Mouse (Mus musculus): ENCODE measurements around the gene Fosb. TPM values are rescaled to one million over a fixed set of nuclear protein-coding genes. Genes with fewer than 3 reads are reported as not detected.

The Fosb gene
- total and polyA plus RNA-seq, 2 experiments from 2014 or later: 0.36 to 5.1 TPM

DNA sequence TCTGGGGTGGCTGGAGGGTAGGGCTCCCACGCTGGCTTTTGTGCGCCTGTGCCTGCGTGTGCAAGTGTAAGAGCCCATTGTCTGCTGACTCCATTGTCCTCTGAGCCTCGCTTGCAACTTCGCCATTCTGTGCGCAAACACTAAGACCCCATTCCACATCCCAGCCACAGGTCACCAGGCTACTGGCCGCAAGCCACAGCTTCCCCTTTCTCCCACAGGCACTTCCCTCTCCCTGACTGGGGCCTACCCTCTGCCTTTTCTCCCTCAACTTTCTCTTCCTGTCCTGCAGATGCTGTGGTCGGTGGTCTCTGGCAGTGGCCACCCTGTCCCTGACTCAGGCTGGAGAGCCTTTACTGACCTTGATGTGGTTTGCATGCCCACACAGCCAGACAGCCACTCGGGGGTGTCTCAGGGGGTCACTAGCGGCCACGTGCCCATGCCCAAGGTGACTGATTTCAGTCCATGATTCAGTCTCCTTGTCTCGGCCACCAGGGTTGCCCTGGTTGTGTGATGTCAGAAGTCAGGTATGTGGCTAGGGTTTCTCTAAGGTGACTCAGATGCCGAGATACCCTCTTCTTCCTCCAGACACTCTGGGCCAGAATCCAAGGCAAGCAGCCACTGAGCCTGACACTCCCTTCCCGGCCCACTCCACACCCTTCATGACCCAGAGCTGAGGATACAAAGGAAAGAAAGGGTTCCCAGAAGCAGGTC, 6.8 kb upstream of the Fosb start:
- peaks cover 7% of the 10 kb centered on the region; the same call in 1 of the 2 replicates for H3K4me1 ChIP-seq (ENCODE audit: insufficient read depth)
- DNase-seq (no peak), ATAC-seq (no peak)
- H3K27me3 ChIP-seq (ENCODE audit: insufficient read depth, low read length): 0 out of 2 replicates have a peak, but pooled peaks cover 2% of the 10 kb centered on the region
- H3K9me3 ChIP-seq (ENCODE audit: low read length): no peaks in the 10 kb centered on the region
- H3K36me3 ChIP-seq (ENCODE audit: insufficient read depth): no peaks in the 10 kb centered on the region
- no peak overlapping the region for H3K9ac ChIP-seq
- 45% methylated on average over 14 of the region's 14 CpGs for WGBS
- no peak for TF ChIP-seq CTCF (IDR thresholded peaks at IDR 0.05; ENCODE audit: low read depth)
- H3K4me2 ChIP-seq (ENCODE audit: low read depth): no peak overlapping the region
- H3K4me3 ChIP-seq (ENCODE audit: low read depth, low read length): no peak overlapping the region
- H3K27ac ChIP-seq (ENCODE audit: low read depth, low read length): no peak overlapping the region

- Histone ChIP-seq H3K9me3 (ENCODE audit: low read length) (no peaks in the 10 kb centered on the region), H3K27ac (ENCODE audit: low read depth, low read length) (no peak overlapping the region), H3K9ac (no peak overlapping the region), H3K4me2 (ENCODE audit: low read depth) (no peak overlapping the region), H3K4me1 (ENCODE audit: insufficient read depth) (peaks cover 4% of the 10 kb centered on the region), H3K36me3 (ENCODE audit: insufficient read depth) (no peaks in the 10 kb centered on the region), H3K4me3 (ENCODE audit: low read depth, low read length) (no peak overlapping the region), H3K27me3 (ENCODE audit: insufficient read depth, low read length) (0 out of 2 replicates have a peak, but pooled peaks cover 6% of the 10 kb centered on the region)
- DNase-seq (no peak), ATAC-seq (no peak)
- WGBS: 47% methylated on average over 5 of the region's 5 CpGs
- no peak for TF ChIP-seq CTCF (IDR thresholded peaks at IDR 0.05; ENCODE audit: low read depth)
Measured at GRCm38 (mm10) chr7:19314033-19314432, 4.2 kb upstream of the Fosb start.

- Histone ChIP-seq H3K4me1 (ENCODE audit: insufficient read depth) (peaks cover 4% of the 10 kb centered on the region), H3K36me3 (ENCODE audit: insufficient read depth) (no peaks in the 10 kb centered on the region), H3K9ac (no peak overlapping the region), H3K4me3 (ENCODE audit: low read depth, low read length) (no peak overlapping the region), H3K27ac (ENCODE audit: low read depth, low read length) (no peak overlapping the region), H3K9me3 (ENCODE audit: low read length) (no peaks in the 10 kb centered on the region), H3K27me3 (ENCODE audit: insufficient read depth, low read length) (0 out of 2 replicates have a peak, but pooled peaks cover 6% of the 10 kb centered on the region), H3K4me2 (ENCODE audit: low read depth) (no peak overlapping the region)
- DNase-seq (no peak), ATAC-seq (no peak)
- no peak for TF ChIP-seq CTCF (IDR thresholded peaks at IDR 0.05; ENCODE audit: low read depth)
- WGBS: 33% methylated on average over 4 of the region's 4 CpGs
Measured at GRCm38 (mm10) chr7:19311991-19312390, 2.1 kb upstream of the Fosb start.

- Histone ChIP-seq H3K4me2 (ENCODE audit: low read depth) (peak overlapping the region; percentile 94), H3K9ac (no peak overlapping the region), H3K36me3 (ENCODE audit: insufficient read depth) (no peaks in the 10 kb centered on the region), H3K27ac (ENCODE audit: low read depth, low read length) (no peak overlapping the region), H3K4me3 (ENCODE audit: low read depth, low read length) (peak overlapping the region; percentile 60), H3K27me3 (ENCODE audit: insufficient read depth, low read length) (peaks cover 24% of the 10 kb centered on the region), H3K9me3 (ENCODE audit: low read length) (no peaks in the 10 kb centered on the region), H3K4me1 (ENCODE audit: insufficient read depth) (peaks cover 10% of the 10 kb centered on the region)
- no peak for DNase-seq
- TF ChIP-seq CTCF (IDR thresholded peaks at IDR 0.05; ENCODE audit: low read depth): no peak
- WGBS: 2% methylated on average over 48 of the region's 48 CpGs
- no peak for ATAC-seq
Measured at GRCm38 (mm10) chr7:19309278-19309883, 470 bp downstream of the Fosb start.

- Histone ChIP-seq H3K27ac (ENCODE audit: low read depth, low read length) (peak overlapping the region; percentile 60; the same call in 1 of the 2 replicates), H3K36me3 (ENCODE audit: insufficient read depth) (no peaks in the 10 kb centered on the region), H3K9me3 (ENCODE audit: low read length) (no peaks in the 10 kb centered on the region), H3K27me3 (ENCODE audit: insufficient read depth, low read length) (peaks cover 24% of the 10 kb centered on the region), H3K9ac (peak overlapping the region; percentile 53), H3K4me1 (ENCODE audit: insufficient read depth) (peaks cover 11% of the 10 kb centered on the region), H3K4me2 (ENCODE audit: low read depth) (peak overlapping the region; percentile 94), H3K4me3 (ENCODE audit: low read depth, low read length) (peak overlapping the region; percentile 60)
- ATAC-seq (peak; percentile 94), DNase-seq (peak; percentile 98)
- peak; percentile 57 for TF ChIP-seq CTCF (IDR thresholded peaks at IDR 0.05; ENCODE audit: low read depth)
- under 1% methylated on average over 57 of the region's 58 CpGs for WGBS
Measured at GRCm38 (mm10) chr7:19308454-19309277, 1.2 kb downstream of the Fosb start.

DNA sequence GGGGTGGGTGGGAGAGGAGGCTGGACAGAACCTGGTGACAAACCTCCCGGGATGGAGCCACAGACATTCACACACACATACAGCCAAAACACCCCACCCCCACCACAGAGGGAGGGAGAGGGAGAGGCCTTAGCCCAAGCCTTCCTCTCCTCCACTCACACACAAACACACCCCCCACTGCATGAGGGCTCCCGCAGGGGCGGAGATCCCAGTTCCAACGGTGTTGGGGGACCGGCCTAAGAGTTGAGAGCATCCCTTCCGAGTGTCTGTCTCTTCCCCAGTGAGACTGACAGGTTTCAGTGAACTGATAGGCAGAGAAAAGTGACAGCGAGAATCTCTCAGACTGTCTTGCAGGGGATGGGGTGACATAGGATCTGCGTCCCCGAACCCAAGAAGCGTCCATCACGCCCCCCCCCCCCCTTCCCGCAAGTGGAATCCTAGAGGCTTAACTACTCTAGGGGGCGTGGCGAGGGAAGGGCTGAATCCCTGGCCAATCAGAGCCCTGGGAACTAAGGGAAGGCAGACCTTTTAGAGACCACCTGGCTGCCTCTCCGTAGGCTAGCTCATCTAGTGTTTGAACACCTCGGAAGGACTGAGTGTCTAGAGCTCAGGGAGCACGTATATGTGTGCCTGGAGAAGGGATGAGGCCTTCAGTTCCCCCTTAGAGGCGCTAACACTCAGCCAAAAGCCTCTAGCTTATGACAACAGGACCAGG, 2.0 kb downstream of the Fosb start:
- H3K4me2 ChIP-seq (ENCODE audit: low read depth): peak overlapping the region; percentile 94
- no peaks in the 10 kb centered on the region for H3K9me3 ChIP-seq (ENCODE audit: low read length)
- 6% methylated on average over 18 of the region's 18 CpGs for WGBS
- no peak for TF ChIP-seq CTCF (IDR thresholded peaks at IDR 0.05; ENCODE audit: low read depth)
- peaks cover 11% of the 10 kb centered on the region for H3K4me1 ChIP-seq (ENCODE audit: insufficient read depth)
- peaks cover 24% of the 10 kb centered on the region for H3K27me3 ChIP-seq (ENCODE audit: insufficient read depth, low read length)
- peak overlapping the region; percentile 60; the same call in 1 of the 2 replicates for H3K27ac ChIP-seq (ENCODE audit: low read depth, low read length)
- no peaks in the 10 kb centered on the region for H3K36me3 ChIP-seq (ENCODE audit: insufficient read depth)
- H3K4me3 ChIP-seq (ENCODE audit: low read depth, low read length): peak overlapping the region; percentile 60
- ATAC-seq: peak; percentile 67
- peak; percentile 80 for DNase-seq
- H3K9ac ChIP-seq: peak overlapping the region; percentile 53

Data from forebrain, postnatal 0 days (tissue).